Mouse (Mus musculus): ENCODE data around the gene Zfp428.

Zfp428 gene

GRCm38 (mm10) chr7:24506838-24507725 lies at the start of gene Zfp428:
Zfp428 (plus strand) TSS chr7:24507006.
- in situ Hi-C loops (cut with MseI, MboI) = no loop called here

GRCm38 (mm10) chr7:24457726-24458370 lies 49.0 kb upstream of the Zfp428 start:
- in situ Hi-C loops (cut with MseI, MboI) = no loop called here

- in situ Hi-C loops (cut with MseI, MboI) = no loop called here
Observed at GRCm38 (mm10) chr7:24459440-24459839, 47.4 kb upstream of the Zfp428 start.

- in situ Hi-C loops (cut with MseI, MboI) = no loop called here
Observed at GRCm38 (mm10) chr7:24459843-24460242, 47.0 kb upstream of the Zfp428 start.

GRCm38 (mm10) chr7:24461376-24462051 lies 45.3 kb upstream of the Zfp428 start:
- in situ Hi-C loops (cut with MseI, MboI) = no loop called here

GRCm38 (mm10) chr7:24462388-24463319 lies 44.2 kb upstream of the Zfp428 start, which contains the start of gene Plaur:
Plaur (plus strand) TSS chr7:24462484.
- in situ Hi-C loops (cut with MseI, MboI) = no loop called here

GRCm38 (mm10) chr7:24466835-24467234 lies 40.0 kb upstream of the Zfp428 start:
- in situ Hi-C loops (cut with MseI, MboI) = no loop called here

- in situ Hi-C loops (cut with MseI, MboI) = no loop called here
Observed at GRCm38 (mm10) chr7:24467886-24468285, 38.9 kb upstream of the Zfp428 start.

- in situ Hi-C loops (cut with MseI, MboI) = no loop called here
Observed at GRCm38 (mm10) chr7:24469126-24469525, 37.7 kb upstream of the Zfp428 start.

- in situ Hi-C loops (cut with MseI, MboI) = no loop called here
Observed at GRCm38 (mm10) chr7:24470356-24470755, 36.5 kb upstream of the Zfp428 start.

- in situ Hi-C loops (cut with MseI, MboI) = no loop called here
Observed at GRCm38 (mm10) chr7:24472442-24472841, 34.4 kb upstream of the Zfp428 start.

GRCm38 (mm10) chr7:24472937-24473336 lies 33.9 kb upstream of the Zfp428 start:
- in situ Hi-C loops (cut with MseI, MboI) = no loop called here

GRCm38 (mm10) chr7:24473913-24474529 lies 32.8 kb upstream of the Zfp428 start:
- in situ Hi-C loops (cut with MseI, MboI) = no loop called here

- in situ Hi-C loops (cut with MseI, MboI) = no loop called here
Observed at GRCm38 (mm10) chr7:24474811-24475506, 31.8 kb upstream of the Zfp428 start.

GRCm38 (mm10) chr7:24476338-24476737 lies 30.5 kb upstream of the Zfp428 start:
- in situ Hi-C loops (cut with MseI, MboI) = no loop called here

GRCm38 (mm10) chr7:24476856-24477255 lies 29.9 kb upstream of the Zfp428 start:
- in situ Hi-C loops (cut with MseI, MboI) = no loop called here

GRCm38 (mm10) chr7:24478911-24479310 lies 27.9 kb upstream of the Zfp428 start:
- in situ Hi-C loops (cut with MseI, MboI) = no loop called here

- in situ Hi-C loops (cut with MseI, MboI) = no loop called here
Observed at GRCm38 (mm10) chr7:24479685-24480084, 27.1 kb upstream of the Zfp428 start.

- in situ Hi-C loops (cut with MseI, MboI) = no loop called here
Observed at GRCm38 (mm10) chr7:24480121-24480941, 26.5 kb upstream of the Zfp428 start.

Measured in mouse trophoblast stem cell (cell line).